Mouse (Mus musculus) MEL (cell line): ENCODE measurements around the gene Josd2. TPM values are rescaled to one million over a fixed set of nuclear protein-coding genes. Genes with fewer than 3 reads are reported as not detected.

ENCODE experiments used
- DNase-seq: peaks from one replicate; pipeline ENCODE4 v3.0.0; 2011; ENCODE audit warnings: low read depth, low spot score
- H3K27ac ChIP-seq: 2 replicates; pipeline ENCODE4 v1.5.1; 2012; ENCODE audit warnings: low read depth, mild to moderate bottlenecking, control low read depth, low read length, moderate library complexity; ENCODE audit not compliant: control insufficient read depth
- H3K27me3 ChIP-seq, 2 experiments: fragments of 150-350 bp in 1 of 2; sonication (generic) in 1 of 2; 2 replicates each; pipeline ENCODE4 v1.6.1; 2012; ENCODE audit warnings: low read length in 2 of 2, mild to moderate bottlenecking in 2 of 2, improper control_type of control experiment in 1 of 2, moderate library complexity in 1 of 2; ENCODE audit not compliant: insufficient read depth in 2 of 2, control insufficient read depth in 1 of 2
- H3K36me3 ChIP-seq, 2 experiments: 2 replicates each; pipeline ENCODE4 v1.6.1; 2012 to 2014; ENCODE audit warnings: low read length in 2 of 2, improper control_type of control experiment in 1 of 2, inconsistent platforms in 1 of 2, mild to moderate bottlenecking in 1 of 2; ENCODE audit not compliant: insufficient read depth in 2 of 2, control insufficient read depth in 1 of 2
- H3K4me1 ChIP-seq, 2 experiments: fragments of 150-350 bp in 1 of 2; sonication (generic) in 1 of 2; 2 replicates each; pipeline ENCODE4 v1.6.1; 2012; ENCODE audit warnings: low read length in 2 of 2, improper control_type of control experiment in 1 of 2, mild to moderate bottlenecking in 1 of 2; ENCODE audit not compliant: insufficient read depth in 2 of 2, control insufficient read depth in 1 of 2
- H3K4me3 ChIP-seq, 2 experiments: fragments of 150-350 bp in 1 of 2; sonication (generic) in 1 of 2; 2 replicates each; pipeline ENCODE4 v1.5.1; 2012; ENCODE audit warnings: low read depth in 2 of 2, low read length in 2 of 2, mild to moderate bottlenecking in 2 of 2, moderate library complexity in 2 of 2, control low read depth in 1 of 2, improper control_type of control experiment in 1 of 2; ENCODE audit not compliant: control insufficient read depth in 1 of 2, insufficient read depth in 1 of 2
- H3K79me2 ChIP-seq: 2 replicates; pipeline ENCODE4 v1.6.1; 2012; ENCODE audit warnings: mild to moderate bottlenecking, low read length, moderate library complexity; ENCODE audit not compliant: control insufficient read depth, poor library complexity, insufficient read depth
- H3K9ac ChIP-seq: 2 replicates; pipeline ENCODE4 v1.6.1; 2012; ENCODE audit warnings: low read depth, mild to moderate bottlenecking, control low read depth, low read length, moderate library complexity; ENCODE audit not compliant: control insufficient read depth, poor library complexity, severe bottlenecking
- H3K9me3 ChIP-seq: fragments of 150-350 bp; sonication (generic); replicated peaks from 2 replicates; pipeline ENCODE4 v1.6.1; 2012; ENCODE audit warnings: mild to moderate bottlenecking, low read length, improper control_type of control experiment, moderate library complexity; ENCODE audit not compliant: insufficient read depth
- BHLHE40 ChIP-seq: IDR thresholded peaks from 2 replicates; pipeline ENCODE4 v1.6.1; 2012; ENCODE audit warnings: low read depth, mild to moderate bottlenecking, inconsistent platforms, low read length, improper control_type of control experiment, borderline replicate concordance
- CHD2 ChIP-seq: IDR thresholded peaks from 2 replicates; pipeline ENCODE4 v1.6.1; 2011; ENCODE audit warnings: low read length, improper control_type of control experiment
- E2F4 ChIP-seq: IDR thresholded peaks from 2 replicates; pipeline ENCODE4 v1.6.1; 2011; ENCODE audit warnings: low read depth, low read length, improper control_type of control experiment, borderline replicate concordance
- GABPA ChIP-seq: IDR thresholded peaks from 2 replicates; pipeline ENCODE4 v1.6.1; 2012; ENCODE audit warnings: low read depth, mild to moderate bottlenecking, inconsistent platforms, low read length, improper control_type of control experiment, moderate library complexity
- HCFC1 ChIP-seq: IDR thresholded peaks from 2 replicates; pipeline ENCODE4 v1.6.1; 2012; ENCODE audit warnings: low read depth, mild to moderate bottlenecking, inconsistent platforms, low read length, improper control_type of control experiment, moderate library complexity
- JUND ChIP-seq: IDR thresholded peaks from 2 replicates; pipeline ENCODE4 v1.6.1; 2011; ENCODE audit warnings: low read depth, mild to moderate bottlenecking, improper control_type of control experiment, low read length
- MAX ChIP-seq: IDR thresholded peaks from 2 replicates; pipeline ENCODE4 v1.6.1; 2011; ENCODE audit warnings: low read length, improper control_type of control experiment
- MYC ChIP-seq: IDR thresholded peaks from 2 replicates; pipeline ENCODE4 v1.6.1; 2011; ENCODE audit warnings: low read depth, mild to moderate bottlenecking, low read length, improper control_type of control experiment, moderate library complexity
- NELFE ChIP-seq: IDR thresholded peaks from 2 replicates; pipeline ENCODE4 v1.6.1; 2011; ENCODE audit warnings: low read depth, low read length, improper control_type of control experiment
- NRF1 ChIP-seq: IDR thresholded peaks from 2 replicates; pipeline ENCODE4 v1.6.1; 2014; ENCODE audit warnings: low read depth, mild to moderate bottlenecking, inconsistent platforms, low read length, improper control_type of control experiment, moderate library complexity; ENCODE audit not compliant: poor library complexity, insufficient read depth, severe bottlenecking
- POLR2AphosphoS5 ChIP-seq: IDR thresholded peaks from 2 replicates; pipeline ENCODE4 v1.6.1; 2012; ENCODE audit warnings: low read depth, borderline replicate concordance, mild to moderate bottlenecking, inconsistent platforms, low read length, moderate library complexity, mixed read lengths
- RAD21 ChIP-seq: IDR thresholded peaks from 2 replicates; pipeline ENCODE4 v1.6.1; 2011; ENCODE audit warnings: mild to moderate bottlenecking, low read depth, low read length, improper control_type of control experiment
- UBTF ChIP-seq: IDR thresholded peaks from 2 replicates; pipeline ENCODE4 v1.6.1; 2012; ENCODE audit warnings: low read depth, mild to moderate bottlenecking, inconsistent platforms, low read length, improper control_type of control experiment, moderate library complexity, borderline replicate concordance; ENCODE audit not compliant: insufficient read depth
- ZC3H11A ChIP-seq: IDR thresholded peaks from 2 replicates; pipeline ENCODE4 v1.6.1; 2012; ENCODE audit warnings: low read depth, mild to moderate bottlenecking, inconsistent platforms, low read length, improper control_type of control experiment
- ZKSCAN1 ChIP-seq: IDR thresholded peaks from 2 replicates; pipeline ENCODE4 v1.6.1; 2012; ENCODE audit warnings: low read depth, mild to moderate bottlenecking, inconsistent platforms, low read length, improper control_type of control experiment, moderate library complexity
- ZMIZ1 ChIP-seq: IDR thresholded peaks from 2 replicates; pipeline ENCODE4 v1.6.1; 2012; ENCODE audit warnings: low read depth, mild to moderate bottlenecking, inconsistent platforms, low read length, improper control_type of control experiment, moderate library complexity
- ZNF384 ChIP-seq: IDR thresholded peaks from 2 replicates; pipeline ENCODE4 v1.6.1; 2012; ENCODE audit warnings: low read depth, mild to moderate bottlenecking, inconsistent platforms, low read length, improper control_type of control experiment
- polyA plus RNA-seq, 2 experiments: library from polyadenylated mRNA; stranded (reverse) in 1 of 2; unstranded in 1 of 2; fragments of >175 nt in 1 of 2; fragments of >200 nt in 1 of 2; gene quantifications; 2 replicates each; pipeline versions ENCODE4 v1.2.1 to v1.2.4; 2012; ENCODE audit warnings: low replicate concordance in 2 of 2, low read depth in 1 of 2; ENCODE audit not compliant: insufficient read length in 2 of 2, insufficient read depth in 1 of 2, missing spikeins in 1 of 2
- total RNA-seq: library from RNA; depleted of rRNA; stranded (reverse); fragments of 300-350 nt; gene quantifications from 2 replicates; pipeline ENCODE4 v1.2.3, GENCODE M21; 2012

Josd2 gene
- total and polyA plus RNA-seq, 3 experiments: 95.5 to 141 TPM; not detected in 1

DNA sequence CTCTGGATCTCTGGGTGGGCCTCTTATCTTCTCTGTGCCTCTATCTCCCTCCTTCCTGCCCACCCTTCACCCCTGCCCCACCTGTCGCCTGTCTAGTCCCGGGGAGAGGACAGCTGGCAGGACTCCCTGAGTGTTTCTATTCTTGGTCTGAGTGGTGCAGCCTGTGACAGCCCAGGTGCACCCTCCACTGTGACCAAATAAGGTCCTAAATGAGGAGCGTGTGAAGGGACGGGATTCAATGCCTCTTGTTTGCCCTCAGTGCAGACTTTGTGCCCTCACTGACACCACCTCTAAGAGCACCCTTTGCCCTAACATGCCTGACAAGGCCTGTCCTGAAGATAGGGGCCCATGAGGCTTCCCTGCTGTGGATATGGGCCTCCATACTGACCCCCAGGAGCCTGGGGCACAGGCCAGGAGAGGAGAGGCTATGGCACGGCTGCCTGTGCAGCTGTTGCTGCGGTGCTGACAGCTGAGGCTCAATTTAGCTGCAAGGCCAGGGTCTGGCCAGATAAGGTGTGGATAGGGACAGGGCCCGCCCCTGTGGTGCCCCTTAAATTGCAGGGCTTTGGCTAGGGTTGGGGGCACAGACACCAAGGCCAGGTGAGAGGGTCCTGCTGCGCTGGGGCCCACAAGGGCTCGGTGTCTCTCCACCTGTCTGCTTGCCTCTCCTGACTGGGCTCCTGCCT, 5.3 kb downstream of the Josd2 start:
- Histone ChIP-seq H3K9me3 (no peaks in the 10 kb centered on the region), H3K79me2 (peaks cover 3% of the 10 kb centered on the region; the same call in 1 of the 2 replicates), H3K27me3 (0 out of 4 replicates have a peak, but pooled peaks cover 0 to 2% of the 10 kb centered on the region in 2 experiments), H3K27ac (no peak overlapping the region), H3K4me3 (no peak overlapping the region), H3K9ac (no peak overlapping the region), H3K36me3 (no peaks in the 10 kb centered on the region), H3K4me1 (peaks cover 0 to 10% of the 10 kb centered on the region in 2 experiments; a peak in 2 of 4 replicates)
- no peak for DNase-seq
- TF ChIP-seq BHLHE40 (no peak), E2F4 (no peak), MAX (no peak), MYC (no peak), RAD21 (no peak), ZMIZ1 (no peak), NELFE (no peak), JUND (no peak), UBTF (no peak), CHD2 (no peak), HCFC1 (no peak), NRF1 (no peak)

DNA sequence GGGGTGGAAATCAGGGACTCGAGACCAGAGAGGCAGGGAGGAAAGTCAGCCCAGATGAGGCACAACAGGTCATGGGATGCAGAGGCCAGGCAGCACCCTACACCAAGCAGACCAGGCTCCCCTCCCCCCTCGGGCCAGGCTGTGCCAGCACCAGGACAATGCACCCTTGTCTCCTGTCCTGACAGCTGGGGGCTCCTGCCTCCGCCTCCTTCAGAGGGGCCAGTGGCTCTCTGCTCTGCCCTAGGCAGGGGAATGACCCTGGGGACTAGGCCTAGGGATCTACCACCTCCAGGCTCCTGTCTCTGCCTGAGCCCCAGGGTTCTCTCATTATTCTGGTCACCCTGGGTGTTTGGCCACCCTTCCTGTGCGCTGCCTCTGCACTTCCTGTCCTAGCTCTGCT, 6.6 kb downstream of the Josd2 start:
- no peak for TF ChIP-seq ZNF384
- TF ChIP-seq GABPA: no peak
- TF ChIP-seq ZC3H11A: no peak
- no peak for TF ChIP-seq ZKSCAN1
- no peak for TF ChIP-seq POLR2AphosphoS5
- TF ChIP-seq RAD21: no peak
- TF ChIP-seq, all 39 proteins: peak for 0
- no peak overlapping the region for H3K27ac ChIP-seq
- H3K4me3 ChIP-seq: no peak overlapping the region

More for the DNA sequence above, 6.6 kb downstream of the Josd2 start:
- Histone ChIP-seq H3K9ac (no peak overlapping the region), H3K4me1 (peaks cover 0 to 3% of the 10 kb centered on the region in 2 experiments; a peak in 1 of 4 replicates), H3K27me3 (0 out of 4 replicates have a peak, but pooled peaks cover 0 to 2% of the 10 kb centered on the region in 2 experiments), H3K79me2 (no peaks in the 10 kb centered on the region), H3K9me3 (no peaks in the 10 kb centered on the region), H3K36me3 (no peaks in the 10 kb centered on the region)
- no peak for DNase-seq
